Mouse (Mus musculus) cortical plate, adult 2 months (tissue): Measurements from ENCODE around the gene Hoxa6.

Experiments used
- CTCF ChIP-seq: fragments of 200-500 bp; IDR thresholded peaks from 2 replicates; pipeline ENCODE4 v1.5.1; 2011; ENCODE audit warnings: mild to moderate bottlenecking, control low read depth, low read length; ENCODE audit not compliant: insufficient read depth; ENCODE audit errors: extremely low read depth
- POLR2A ChIP-seq: fragments of 200-500 bp; IDR thresholded peaks from 2 replicates; pipeline ENCODE4 v1.6.1; 2011; ENCODE audit warnings: mild to moderate bottlenecking, low read length, control low read depth; ENCODE audit not compliant: insufficient read depth; ENCODE audit errors: extremely low read depth

- TF ChIP-seq CTCF (no peak), POLR2A (no peak)
Observed at GRCm38 (mm10) chr6:52217895-52218642, 9.5 kb upstream of the Hoxa6 start.
